Mouse (Mus musculus): ENCODE results near the gene Ccng2.

The Ccng2 gene

DNA sequence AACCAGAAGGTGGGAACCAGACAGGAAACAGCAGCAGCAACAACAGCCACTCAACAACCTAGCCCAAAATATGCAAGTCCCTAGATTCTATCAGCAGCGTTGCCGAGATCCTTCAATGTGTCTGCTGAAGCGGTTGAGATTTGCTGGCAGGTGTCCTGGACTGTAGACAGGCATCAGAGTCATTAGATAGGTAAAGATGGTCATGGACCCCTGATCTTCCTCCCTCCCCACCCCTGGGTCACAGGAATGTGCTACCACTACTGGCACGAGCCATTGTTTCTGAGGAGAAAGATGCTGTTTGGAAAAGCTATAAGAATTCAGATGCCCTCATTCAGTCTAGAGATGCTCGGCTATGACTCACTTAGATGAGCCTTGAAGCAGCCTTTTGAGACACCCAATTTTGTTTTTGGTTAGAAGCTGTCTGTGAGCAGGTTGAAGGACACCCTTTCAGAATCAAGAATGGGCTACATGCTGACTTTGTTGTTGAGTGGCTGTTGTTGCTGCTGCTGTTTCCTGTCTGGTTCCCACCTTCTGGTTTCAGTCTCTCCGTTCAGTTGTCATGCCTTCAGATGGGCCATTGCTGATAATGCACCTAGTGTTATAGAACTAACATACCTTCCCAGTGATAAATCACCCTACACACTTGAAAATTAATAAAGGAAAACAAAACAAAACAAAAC, 3.5 kb upstream of the Ccng2 start:
- DNase-seq (ENCODE audit: low read depth, low spot score), result no peak

DNA sequence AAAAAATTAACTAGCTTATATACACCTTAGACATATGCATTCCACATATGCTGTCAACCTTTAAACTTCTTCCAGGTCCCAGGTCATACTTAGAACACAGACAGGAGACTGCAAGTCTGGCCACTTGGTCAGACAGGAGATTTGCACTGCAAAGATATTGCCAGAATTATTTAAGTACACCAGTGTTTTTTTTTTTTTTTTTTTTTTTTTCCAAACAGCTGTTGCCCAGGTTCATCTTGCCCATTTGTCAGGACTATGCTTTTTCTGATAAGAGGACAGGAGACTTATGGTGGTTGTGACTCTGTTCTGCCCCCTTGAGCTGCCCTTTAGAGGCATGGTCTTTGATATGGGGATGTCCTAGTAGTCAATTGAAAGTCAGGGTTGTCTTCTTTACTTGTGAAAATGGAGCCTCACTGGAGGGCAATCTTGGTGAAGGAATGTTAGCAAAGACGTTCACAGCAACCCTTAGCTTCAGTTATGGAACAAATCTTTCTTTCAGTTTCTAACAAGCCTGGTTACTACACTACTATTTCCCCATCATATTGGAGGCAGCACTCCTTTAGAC, 2.8 kb upstream of the Ccng2 start:
- DNase-seq (ENCODE audit: low read depth, low spot score), result no peak

DNA sequence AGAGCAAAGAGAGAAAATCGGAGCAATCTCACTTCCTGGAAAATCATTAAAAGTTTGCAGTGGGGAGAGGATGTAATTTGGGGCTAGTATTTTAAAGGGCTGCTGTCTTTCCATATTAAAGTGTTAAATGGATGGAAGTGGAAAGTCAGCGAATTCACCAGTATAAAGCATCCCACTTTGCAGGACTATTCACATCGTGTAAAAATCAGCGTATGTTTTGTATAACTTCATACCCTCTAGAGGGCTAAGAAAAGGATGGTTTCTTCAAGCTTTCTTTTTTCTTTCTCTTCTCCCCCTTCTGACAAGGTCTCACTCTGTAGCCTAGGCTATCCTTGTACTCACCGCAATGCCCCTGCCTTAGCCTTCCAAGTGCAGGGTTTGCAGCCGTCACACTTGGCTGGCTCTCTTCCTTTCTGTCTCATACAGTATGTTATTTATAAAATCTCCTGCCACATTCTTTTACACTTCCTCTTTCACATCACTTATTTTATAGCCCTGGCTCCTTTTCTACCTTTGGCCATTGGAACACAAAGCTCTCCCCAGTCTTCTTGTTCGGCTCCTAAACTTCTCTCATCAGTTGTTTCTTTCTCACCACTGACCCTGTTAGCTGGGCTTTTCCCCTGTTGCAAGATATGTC, 1.8 kb upstream of the Ccng2 start:
- no peak for DNase-seq (ENCODE audit: low read depth, low spot score)

DNA sequence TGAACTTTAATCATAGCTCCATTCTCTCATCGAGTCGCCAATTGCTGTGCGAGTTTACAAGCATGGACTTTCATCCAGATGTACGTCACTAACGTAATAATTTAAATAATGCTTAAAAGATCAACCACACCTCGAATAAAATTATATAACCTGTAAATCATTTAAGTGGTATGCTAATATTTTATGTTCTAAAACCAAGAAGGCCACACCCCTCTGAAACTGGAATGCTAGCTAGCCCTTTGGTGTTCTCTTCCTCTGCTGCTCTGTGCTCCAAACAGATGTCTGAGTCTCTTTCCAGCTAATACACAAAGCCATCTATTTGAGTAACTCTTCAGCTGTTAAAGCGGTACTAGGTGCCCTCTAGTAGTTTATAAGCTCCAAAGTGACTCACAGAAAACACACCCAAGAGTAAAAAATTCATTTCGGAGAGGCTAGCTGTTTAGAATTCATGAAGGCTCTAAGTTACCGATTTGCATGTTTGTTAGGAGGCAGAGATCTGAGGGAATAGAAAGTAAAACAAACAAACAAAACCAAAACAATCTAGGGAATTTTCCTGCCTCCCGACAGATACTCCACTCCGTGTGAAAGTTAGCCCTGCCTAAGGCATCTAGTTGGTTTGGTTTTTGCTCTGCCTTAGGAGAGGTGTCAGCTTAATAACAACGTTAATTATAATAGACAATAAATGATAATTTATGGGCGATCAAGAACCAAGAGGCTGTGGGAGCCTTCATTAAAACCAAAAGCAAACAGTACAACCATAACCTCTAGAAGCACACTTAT, 1.1 kb upstream of the Ccng2 start:
- DNase-seq (ENCODE audit: low read depth, low spot score), result no peak

DNA sequence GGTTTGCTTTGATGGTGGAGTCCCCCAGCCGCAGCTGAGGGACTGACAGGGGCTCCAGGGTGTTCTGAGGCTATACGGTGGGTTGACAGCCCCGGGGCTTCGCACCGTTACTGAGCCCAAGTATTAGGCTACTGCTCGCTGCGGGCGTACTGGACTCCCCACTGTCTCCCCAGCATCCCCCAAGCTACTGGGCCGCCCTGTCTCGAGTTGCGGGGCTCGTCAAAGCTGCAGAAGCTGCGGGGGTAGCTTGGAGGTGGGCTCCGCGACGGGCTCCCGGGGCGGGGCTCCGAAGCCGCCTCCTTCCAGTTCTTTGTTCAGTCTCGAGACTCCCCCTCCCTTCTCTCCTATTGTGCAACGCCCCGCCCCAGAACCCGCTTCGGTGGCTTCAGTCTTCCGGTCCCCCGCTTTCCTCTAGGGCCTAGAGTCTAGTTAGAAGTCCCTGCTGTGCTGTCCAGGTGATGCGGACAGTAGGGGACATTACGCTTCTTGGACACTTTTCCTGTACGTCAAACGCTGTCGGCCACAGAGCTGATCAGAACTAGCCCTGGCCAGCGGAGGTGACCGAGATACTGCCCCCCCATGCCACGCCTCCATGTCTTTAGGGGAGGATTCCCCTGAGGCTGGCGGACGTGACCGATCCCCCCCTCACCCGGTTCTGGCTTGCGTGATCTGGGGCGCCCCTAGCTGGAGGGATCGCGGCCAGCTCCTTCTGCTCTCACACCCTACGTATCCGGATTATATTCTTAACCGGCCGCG, 972 bp downstream of the Ccng2 start:
- DNase-seq (ENCODE audit: low read depth, low spot score), result peak; percentile 92

DNA sequence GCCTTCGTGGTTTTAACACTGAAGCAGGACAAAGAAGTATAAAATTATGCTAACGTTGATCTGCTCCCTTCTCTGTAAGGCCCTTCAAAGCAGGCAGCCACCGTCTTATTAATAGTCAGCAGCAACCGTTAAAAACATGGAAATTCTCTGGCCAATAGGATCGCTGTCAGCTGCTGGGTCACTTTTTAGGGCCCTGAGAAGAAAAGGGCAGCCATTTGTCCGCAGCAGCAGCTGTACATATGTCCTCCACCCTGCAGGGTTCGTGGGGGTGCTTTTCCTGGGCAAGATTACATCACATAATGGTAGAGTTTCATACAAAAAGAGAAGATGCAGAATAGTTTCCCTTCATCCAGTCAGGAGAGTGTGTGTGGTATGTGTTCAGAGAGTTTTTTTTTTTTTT, 3.0 kb downstream of the Ccng2 start:
- DNase-seq (ENCODE audit: low read depth, low spot score), result no peak

DNA sequence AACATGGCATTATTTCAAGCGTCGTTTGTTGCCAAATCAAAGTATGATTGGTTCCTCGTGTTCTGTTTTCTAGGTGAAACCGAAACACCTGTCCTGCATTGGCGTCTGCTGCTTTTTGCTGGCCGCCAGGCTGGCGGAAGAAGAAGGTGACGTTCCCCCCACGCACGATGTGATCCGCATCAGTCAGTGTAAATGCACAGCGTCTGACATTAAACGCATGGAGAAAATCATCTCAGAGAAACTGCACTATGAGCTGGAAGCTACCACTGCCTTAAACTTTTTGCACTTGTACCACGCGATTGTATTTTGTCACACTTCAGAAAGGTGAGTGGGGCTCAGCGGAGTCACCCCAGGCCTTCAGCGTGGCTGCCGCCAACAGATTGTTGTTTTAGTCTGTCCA, 3.7 kb downstream of the Ccng2 start:
- DNase-seq (ENCODE audit: low read depth, low spot score), result no peak

DNA sequence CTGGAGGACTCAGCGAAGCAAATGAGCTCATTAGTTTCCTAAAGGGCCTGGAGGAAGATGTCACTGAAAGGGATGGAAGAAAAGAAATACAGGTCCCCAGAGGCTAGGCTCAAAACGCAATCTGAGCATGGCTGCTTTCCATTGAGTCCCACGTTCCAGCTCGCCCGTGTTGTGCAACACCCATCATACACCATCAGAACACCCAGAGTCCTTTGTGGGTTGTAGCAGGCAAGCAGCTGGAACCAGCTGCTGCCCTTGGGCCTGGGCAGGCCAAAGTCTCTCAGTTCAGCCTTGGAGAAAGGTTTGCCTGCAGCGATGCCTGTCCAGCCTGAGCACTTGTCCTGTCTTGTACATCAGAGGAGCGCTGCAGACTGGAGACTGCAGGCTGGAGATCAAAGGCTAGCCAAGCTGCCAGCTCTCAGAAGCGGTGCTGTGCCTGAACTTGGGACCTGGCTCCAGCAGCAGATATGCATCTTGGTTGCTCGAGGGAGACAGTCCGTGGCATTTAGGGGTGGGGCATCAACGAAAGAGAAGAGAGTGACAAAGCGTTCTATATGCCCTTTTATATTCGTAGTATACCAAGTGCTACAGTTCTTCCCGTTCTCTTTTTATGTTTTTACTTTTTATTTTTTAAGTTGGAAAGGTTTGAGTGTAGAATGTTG, 15.5 kb downstream of the Ccng2 start:
- peak; percentile 12 for DNase-seq (ENCODE audit: low read depth, low spot score)

DNA sequence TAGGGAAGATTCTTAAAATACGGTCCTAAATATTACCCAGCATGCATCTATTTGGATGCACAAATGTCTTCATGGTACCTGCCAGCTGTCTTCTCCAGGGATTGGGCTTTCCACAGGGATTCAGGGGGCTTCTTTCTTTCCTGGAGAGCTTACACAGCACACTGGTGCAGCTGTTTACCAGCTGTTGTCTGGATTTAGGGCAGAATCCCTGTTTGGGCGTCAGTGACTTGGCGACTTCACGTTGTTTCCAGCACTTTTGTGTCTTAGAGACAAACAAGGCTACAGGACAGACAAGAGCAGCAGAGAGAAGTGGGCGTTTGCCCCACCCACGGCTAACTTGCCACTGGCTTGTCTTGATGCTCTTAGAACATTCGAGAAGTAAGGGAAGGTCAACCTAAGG, 16.1 kb downstream of the Ccng2 start:
- DNase-seq (ENCODE audit: low read depth, low spot score), result no peak

DNA sequence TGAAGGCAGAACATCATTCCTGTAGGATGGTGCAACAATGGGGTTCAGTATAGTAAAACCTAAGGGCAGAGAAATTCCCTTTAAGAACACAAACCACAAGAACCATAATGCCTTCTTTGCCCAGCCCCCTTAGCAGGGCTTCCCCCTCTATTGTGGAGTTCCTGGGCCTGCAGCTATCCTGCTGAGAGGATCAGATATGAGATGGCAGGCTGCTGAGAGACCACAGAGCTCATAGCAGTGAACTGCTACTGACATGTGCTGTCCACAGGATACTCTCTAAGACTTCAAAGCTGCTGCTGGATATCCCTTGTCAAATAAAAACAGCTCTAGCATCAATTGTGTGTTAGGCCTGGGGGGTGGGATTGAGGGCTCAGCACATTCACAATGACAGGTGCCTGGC, 21.5 kb downstream of the Ccng2 start:
- DNase-seq (ENCODE audit: low read depth, low spot score), result no peak

DNA sequence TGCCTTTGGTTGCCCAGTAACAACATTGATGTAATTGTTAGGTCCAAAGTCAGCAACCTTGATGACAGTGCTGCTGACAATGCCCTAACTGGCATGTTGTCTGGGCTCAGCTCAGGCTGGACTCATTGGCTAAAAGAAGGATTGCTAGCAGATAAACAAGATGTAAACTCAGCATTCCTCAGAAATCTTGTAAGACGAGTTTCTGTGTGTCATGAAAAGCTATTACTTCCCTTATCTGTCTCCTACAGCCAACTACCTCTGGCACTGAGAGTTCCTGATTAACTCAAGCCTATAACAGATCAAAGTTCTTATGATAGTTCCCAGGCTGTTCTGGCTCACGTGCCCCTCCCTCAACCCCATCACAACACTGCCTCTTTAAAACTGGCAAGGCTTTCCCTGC, 23.2 kb downstream of the Ccng2 start:
- no peak for DNase-seq (ENCODE audit: low read depth, low spot score)

DNA sequence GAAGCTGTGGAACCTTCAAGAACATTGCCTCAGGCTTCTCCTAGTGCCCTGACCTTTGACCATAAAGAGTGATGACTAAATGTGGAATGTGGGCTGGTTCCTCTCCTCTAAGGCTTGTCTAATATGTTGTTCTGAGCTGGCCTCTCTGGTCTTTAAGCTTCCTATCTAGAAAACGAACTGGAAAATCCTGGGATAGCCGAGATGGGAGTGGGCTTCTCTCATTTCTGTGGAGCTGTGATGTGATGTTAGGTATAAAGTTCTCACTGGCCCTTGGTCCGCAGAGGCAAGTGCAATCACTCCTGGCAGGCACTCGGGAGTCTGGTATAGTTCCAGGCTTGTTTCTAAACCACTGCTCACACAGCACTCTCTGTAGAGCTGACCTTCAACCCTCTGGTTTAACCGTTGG, 29.3 kb downstream of the Ccng2 start:
- DNase-seq (ENCODE audit: low read depth, low spot score), result no peak

DNA sequence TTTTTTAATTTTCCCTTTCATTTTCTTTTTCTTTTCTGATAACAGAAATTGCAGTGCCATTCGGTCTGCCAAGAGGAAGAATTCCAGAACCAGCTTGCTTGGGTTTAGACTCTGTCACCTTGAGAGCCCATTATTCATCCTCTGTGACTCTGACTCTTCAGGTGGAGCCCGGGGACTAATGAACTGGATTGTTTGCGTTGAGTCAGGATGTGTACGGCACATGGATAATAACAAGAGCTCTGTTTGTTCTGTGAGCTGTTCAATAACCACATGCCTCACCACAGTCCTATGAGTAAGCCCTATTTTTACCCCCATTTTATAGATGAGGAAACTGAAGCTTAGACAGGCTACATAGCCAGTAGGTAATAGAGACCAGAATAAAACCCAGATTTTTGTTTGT, 29.7 kb downstream of the Ccng2 start:
- DNase-seq (ENCODE audit: low read depth, low spot score), result no peak

DNA sequence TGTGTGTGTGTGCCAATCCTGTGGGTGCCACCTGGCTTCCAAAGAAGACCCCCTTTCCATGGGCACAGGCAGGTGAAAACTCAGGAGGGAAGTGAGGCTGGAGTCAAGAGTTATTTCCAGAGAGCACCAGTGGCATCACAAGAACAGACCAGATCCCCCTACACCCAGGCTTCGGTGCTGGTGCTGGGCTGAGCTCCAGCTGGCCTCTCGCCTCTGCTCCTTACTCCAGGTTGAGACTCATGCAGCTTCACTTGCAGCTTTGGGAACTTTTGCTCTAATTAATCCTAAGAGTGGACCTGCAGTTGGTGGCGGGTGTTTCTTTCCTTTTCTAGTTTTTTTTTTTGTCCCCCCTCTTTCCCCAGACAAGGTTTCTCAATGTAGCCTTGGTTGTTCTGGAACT, 30.3 kb downstream of the Ccng2 start:
- DNase-seq (ENCODE audit: low read depth, low spot score), result no peak

DNA sequence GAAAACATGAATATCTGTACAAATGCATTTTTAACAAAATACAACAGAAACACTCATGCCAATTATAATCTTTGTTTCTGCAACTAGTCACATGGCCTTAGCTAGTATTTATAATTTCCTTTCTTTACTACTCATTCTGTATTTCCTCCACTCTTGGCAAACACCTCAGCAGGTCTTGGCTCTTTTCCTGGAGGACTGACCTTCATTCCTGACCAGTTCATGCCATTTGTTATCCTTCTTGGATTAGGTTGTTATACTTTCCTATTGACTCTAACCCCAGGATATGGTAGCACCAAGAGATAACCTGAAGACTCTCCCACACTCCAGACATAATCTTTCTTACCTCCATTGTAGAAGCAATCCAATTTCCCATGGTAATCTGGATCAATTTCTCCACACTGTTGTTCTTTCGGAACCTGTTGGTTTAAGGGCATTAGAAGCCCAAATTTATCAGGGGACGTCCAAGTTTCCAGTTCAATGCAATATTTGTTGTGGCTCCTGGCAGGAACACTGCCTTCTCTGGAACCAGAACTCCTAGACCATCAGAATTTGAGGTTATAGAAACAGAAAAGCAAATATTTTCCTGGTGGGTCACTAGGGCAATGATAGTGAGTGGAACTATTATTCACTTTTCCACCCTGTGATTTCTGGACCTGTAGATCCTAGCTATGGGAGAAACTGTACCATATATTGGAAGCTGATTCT, 38.2 kb downstream of the Ccng2 start:
- DNase-seq (ENCODE audit: low read depth, low spot score), result no peak

DNA sequence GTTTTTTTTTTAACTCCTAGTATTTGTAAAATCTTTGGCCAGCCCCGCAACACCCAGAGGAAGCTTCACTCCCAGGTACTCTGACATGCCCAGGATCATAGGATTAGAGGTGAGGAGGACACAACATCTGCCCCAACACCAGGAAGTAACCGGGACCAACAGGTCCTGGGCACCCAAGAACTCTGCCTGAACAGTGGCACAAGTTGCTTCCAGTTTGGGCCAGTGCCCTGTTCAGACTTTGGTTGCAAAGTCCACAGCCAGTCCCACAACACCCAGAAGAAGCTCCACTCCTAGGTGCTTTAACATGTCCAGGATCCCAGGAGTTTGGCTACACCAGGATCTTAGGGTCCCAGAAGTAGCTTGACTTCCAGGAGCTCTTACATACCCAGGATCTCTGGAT, 41.9 kb downstream of the Ccng2 start:
- DNase-seq (ENCODE audit: low read depth, low spot score), result no peak

DNA sequence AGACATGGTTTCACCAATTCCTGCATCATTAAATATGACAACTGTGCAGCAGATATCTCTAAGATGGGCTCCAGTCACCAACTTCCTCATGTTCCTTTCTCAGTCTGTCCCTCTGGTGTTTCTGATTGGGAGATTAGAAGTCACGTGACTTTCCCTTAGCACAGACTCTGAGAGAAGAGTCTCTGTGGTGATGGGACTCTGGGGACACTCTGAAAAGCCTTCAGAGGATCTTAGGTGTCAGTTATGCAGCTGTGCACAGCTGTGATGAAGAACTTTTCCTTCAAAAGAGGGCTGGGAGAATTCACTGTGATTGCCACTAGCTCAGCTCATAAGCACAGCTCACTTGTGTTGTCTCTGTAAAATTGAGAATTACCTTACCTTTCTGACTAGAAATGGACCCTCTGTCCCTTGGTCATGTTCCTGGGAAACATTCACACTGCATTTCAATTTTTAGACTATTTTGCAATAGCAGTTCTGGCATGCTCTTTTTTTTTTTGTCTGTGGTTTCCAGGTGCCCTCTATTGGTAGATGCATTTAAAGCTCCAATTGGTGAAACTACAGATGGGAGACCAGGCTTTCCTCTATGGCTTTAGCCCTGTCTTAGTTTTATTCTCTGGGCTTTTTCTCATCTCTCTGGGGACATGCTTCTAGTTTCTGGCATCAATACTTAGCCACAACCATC, 56.4 kb downstream of the Ccng2 start:
- peak; percentile 6 for DNase-seq (ENCODE audit: low read depth, low spot score)
